Mouse (Mus musculus) bone marrow macrophage, adult 2 months (primary cell): ENCODE data around the gene Slc2a3.

ENCODE experiments used
- CTCF ChIP-seq: IDR thresholded peaks from 2 replicates; pipeline ENCODE4 v1.5.1; 2012; ENCODE audit warnings: low read depth, mild to moderate bottlenecking, low read length, moderate library complexity
- POLR2A ChIP-seq: IDR thresholded peaks from 2 replicates; pipeline ENCODE4 v1.6.1; 2012; ENCODE audit warnings: mild to moderate bottlenecking, low read depth, low read length, borderline replicate concordance

GRCm38 (mm10) chr6:122758732-122759131, 42.7 kb downstream of the Slc2a3 start:
- TF ChIP-seq CTCF (no peak), POLR2A (no peak)
